Mouse (Mus musculus) 3134 (cell line): ENCODE measurements around the gene Ywhag.

Experiments
- DNase-seq: peaks from one replicate; pipeline ENCODE4 v3.0.0-alpha.2; 2011; ENCODE audit warnings: low spot score; ENCODE audit not compliant: insufficient read length; ENCODE audit errors: extremely low read depth

Gene Ywhag

GRCm38 (mm10) chr5:135952830-135953229 is 18.4 kb upstream of the Ywhag start:
- DNase-seq, result no peak

- no peak for DNase-seq
Observed at GRCm38 (mm10) chr5:135951660-135952059, 17.2 kb upstream of the Ywhag start.

- DNase-seq, result peak; percentile 65
Observed at GRCm38 (mm10) chr5:135950710-135951412, 16.4 kb upstream of the Ywhag start.

DNA sequence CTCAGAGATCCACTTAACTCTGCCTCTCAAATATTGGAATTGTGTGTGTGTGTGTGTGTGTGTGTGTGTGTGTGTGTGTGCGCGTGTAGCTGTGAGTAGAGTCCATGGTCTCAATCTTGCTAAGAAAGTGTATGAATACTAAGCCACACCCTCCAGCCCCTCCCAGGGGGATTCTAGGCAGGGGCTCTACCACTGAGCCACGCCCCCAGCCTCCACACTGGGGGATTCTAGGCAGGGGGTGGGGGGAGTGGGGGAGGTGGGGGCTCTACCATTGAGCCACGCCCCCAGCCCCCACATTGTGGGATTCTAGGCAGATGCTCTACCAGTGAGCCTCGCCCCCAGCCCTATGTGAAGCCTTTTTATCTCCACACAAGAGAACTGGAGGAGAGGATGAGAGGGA is 12.2 kb upstream of the Ywhag start:
- no peak for DNase-seq

- peak; percentile 85 for DNase-seq
Observed at GRCm38 (mm10) chr5:135945916-135946408, 11.5 kb upstream of the Ywhag start.

DNA sequence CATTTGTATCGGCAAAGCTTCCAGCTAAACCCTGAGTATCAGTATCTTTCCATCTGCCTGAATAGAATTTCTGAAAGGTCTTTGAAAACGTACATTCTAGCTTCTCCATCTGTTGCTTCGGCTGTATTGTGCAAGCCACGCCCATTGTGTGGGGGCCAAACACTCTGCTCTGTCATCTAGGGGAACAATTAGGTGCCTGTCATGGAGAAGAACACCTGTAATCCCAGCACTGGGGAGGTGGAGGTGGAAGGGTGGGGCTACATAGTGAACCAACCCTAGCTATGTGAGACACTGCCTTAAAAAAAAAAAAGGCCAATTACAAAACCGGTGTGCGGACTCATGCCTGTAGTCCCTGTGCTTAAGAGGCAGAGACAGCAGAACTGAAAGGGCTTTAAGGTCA is 8.3 kb upstream of the Ywhag start:
- no peak for DNase-seq

DNA sequence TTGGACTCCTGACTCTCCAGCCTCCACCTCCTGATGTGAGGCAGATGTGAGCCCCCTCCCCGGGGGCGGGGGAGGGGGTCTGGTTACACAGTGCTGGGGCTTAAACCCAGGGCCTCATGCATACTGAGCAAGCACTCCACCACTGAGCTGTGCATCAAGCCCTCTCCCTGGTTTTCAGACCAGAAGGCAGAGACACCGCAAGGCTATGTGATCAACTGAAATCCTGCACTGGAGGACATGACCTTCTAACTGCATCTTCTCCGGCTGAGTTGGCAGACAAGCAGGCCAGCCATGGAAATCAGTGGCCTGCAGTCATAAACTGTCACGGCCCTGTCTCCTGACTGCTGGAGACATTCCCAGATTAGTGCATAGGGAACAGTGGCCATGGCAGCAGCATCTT is 6.2 kb upstream of the Ywhag start:
- DNase-seq, result no peak

DNA sequence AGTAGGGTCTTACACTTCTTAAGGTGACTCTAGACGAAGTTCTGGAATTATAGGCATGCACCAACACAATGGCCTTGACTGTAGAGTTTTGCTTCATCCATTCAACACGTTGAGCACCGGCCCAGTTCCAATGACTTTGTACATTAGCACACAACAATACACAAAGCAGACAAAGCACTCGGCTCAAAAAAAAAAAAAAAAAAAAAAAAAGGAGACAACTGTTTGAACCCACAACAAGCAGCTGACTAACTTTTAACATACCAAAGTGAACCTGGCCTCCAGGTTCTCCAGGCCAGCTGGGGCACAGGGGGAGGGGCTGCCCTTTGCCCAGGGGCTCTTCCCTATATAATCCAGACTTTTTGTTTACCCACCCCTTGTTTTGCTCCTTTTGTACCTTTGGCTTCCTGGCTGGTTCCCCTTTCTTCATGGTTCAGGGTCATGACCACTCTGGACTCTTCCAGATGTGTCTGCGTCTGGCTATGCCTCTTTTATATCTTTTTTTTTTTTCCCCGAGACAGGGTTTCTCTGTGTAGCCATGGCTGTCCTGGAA is 1.3 kb upstream of the Ywhag start:
- DNase-seq, result no peak

DNA sequence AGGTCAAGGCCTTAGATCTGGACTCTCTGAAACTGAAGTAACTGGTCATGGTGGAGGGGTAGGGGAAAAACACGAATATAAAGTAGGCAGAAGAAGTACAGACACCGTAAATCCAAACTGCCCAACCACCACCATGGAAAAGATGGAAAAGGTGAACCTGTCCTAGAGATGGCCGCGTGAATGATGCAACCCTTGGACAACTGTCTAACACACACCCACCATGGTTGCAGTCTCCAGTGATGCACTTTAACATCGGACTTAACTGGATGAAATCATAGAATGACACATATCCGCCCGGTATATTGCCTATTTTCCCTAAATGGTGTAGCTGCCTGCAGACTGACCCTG is 734 bp upstream of the Ywhag start:
- no peak for DNase-seq

- DNase-seq, result no peak
Observed at GRCm38 (mm10) chr5:135933900-135934441, 445 bp downstream of the Ywhag start.

DNA sequence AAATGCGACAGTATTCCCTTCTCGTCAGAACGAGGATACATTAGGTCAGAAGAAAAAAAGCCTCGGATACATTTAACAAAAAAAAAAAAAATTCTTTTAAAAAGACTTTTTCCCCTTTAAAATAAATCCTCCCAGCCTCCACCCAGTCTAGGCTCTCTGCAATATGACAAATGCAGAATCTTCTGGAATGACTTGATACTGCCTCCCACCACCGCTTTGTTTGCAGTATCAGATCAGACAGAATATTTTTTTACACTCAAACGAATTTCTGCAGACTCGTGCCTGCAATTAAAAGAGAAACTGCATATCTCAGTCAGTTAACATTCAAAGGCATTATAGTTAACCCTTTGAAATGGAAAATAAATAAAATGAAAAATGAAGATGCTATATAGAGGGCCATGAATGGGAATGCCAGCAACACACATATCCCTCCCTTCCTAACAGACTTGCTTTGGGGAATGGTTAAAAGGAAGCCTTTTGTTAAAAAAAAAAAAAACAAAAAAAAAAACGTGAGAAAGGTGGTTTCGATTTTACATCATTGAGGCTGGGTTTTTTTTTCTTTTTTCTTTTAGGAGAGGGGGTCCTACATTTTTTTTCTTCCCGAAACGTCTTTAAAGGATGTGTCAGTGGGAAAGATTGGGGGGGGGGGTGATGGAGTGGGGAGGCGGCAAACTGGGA is 1.1 kb downstream of the Ywhag start:
- no peak for DNase-seq

- no peak for DNase-seq
Observed at GRCm38 (mm10) chr5:135932359-135932758, 2.1 kb downstream of the Ywhag start.

- DNase-seq, result no peak
Observed at GRCm38 (mm10) chr5:135931526-135931925, 2.9 kb downstream of the Ywhag start.

GRCm38 (mm10) chr5:135929685-135930424 is 4.6 kb downstream of the Ywhag start:
- DNase-seq, result no peak

DNA sequence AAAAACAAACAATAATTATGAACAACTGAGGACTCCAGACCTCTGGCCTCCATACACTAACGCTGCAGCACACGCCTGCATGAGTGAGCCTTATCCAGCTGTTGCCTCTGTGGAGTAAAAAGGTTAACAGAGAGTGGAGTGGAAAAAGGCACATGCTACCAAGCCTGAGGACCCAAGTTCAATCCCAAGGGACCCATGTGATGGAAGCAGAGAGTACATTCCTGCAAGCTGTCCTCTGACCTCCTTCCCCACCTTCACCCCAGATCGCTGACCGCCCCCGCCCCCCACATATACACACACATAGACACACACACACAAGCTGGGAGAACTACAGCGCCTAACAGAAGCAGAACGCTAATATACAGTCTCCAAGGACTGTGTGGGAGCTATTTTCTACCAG is 10.5 kb downstream of the Ywhag start:
- DNase-seq, result no peak

- DNase-seq, result no peak
Observed at GRCm38 (mm10) chr5:135919902-135920301, 14.5 kb downstream of the Ywhag start.

DNA sequence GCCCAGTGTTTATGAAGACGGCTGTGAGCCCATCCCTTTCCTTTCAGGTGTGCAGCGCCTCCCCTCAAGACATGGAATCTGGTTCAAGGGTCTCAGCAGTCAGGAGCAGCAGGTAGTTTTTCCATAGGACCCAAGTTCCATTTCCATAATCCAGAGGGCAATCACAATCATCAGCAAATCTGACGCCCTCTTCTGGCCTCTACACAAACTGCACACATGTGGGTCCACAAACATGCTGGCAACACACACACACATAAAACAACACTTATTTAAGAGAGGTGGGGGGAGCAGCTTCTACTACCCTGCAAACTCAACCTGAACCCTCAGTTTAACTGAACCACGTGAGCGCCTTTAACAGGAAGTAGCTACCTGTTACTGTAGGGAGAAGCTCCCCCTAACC is 15.8 kb downstream of the Ywhag start:
- no peak for DNase-seq

DNA sequence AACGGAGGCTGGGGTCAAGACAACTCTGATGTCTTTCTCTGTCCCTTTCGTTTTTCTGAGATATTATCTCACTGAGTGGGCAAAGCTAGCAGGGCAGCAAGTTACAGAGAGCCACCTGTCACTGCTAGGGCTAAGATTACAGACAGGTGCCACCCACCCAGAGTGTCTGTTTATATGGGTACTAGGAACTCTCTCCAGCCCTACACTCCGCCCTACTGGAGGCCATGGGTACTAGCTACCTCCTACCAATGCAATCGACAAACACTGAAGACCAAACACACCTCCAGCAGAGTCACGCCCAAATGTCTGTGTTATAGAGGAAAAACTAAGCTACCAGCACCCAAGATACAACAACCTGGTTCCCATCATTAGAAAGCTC is 16.4 kb downstream of the Ywhag start:
- no peak for DNase-seq

GRCm38 (mm10) chr5:135917327-135918058 is 16.9 kb downstream of the Ywhag start:
- DNase-seq, result no peak

DNA sequence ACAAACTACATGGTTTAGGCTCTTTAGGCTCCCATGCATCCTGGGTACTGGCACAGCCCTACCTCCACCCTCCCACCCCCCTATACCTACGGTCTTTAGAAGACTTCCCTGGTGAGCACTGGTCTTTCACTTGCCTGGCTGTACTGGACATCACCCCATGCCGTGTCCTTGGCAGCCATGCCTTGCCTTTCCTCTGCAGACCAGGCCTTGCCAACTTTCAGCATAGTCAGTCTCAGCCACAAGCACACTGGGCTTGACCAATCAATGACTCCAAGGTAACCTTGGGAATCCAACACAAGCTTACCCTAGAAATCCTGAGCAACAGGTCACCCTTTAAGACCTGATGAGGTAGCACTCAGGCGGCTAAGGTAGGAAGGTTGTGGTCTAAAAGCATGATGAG is 17.8 kb downstream of the Ywhag start:
- no peak for DNase-seq
